In the genomic region with DNA sequence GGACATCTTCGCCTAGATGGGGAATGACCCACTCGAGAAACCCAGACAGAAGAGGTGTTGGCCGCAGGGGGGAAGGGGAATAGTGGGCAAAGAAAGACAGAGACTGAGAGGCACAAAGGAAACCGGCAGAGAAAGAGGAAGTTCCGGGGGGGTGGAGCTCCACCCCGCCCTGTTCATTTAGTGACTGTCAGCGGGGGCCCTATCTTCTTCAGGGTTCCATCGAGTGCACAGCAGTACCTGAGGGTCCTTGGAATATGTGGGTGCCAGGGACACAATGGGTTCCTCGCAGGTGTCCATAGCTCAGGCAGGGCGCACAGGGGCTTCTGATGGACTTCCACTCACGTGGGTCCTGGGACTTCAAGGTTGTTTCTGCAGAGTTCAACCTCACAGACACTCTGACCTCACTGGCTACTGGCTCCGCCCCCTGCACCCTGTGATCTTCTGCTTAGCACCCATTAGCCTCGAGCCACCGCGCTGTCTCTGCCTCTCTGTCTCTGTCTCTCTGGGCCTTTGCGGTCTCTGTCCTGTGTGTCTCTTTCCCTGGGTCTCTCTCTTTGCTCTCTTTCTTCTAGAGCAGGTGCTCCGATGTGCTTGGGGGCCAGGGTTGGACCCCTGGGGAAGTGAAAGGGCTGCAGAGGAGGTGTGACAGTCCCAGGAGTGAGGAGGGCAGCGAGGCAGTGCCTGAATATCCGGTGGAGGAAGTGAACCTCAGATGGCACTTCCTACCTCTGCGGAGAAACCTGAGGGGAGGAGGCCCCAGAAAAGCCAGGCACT, we compare ENCODE assay signal across 8 mouse cellular contexts. TPM values are rescaled to one million over a fixed set of nuclear protein-coding genes. Genes with fewer than 3 reads are reported as not detected.
A peak's percentile ranks its signal among the peaks of the same experiment; 100 is the strongest.
DNase-seq lines count a peak whose midpoint lies in the region; ATAC-seq and TF ChIP-seq lines count a peak whose summit lies in the region.

Gene Cd37, minus strand, starts transcription at position 393 of the 774 bp plus-strand sequence.

- peak within 1 kb of the TSS; percentile 41 for H3K4me3 ChIP-seq in brown adipose tissue, adult 24 weeks (ENCODE audit: insufficient read depth, low read depth, low read length)
- H3K4me3 ChIP-seq in liver, embryonic 11.5 days (ENCODE audit: low read depth, low read length), result peak within 1 kb of the TSS; percentile 45
- H3K4me3 ChIP-seq in spleen, adult 2 months (ENCODE audit: extremely low read depth, insufficient read depth, insufficient read length), result peak within 1 kb of the TSS; percentile 76
- H3K4me3 ChIP-seq in hindbrain, embryonic 16.5 days (ENCODE audit: low read length), result no peak within 1 kb of the TSS
- H3K4me3 ChIP-seq in hindbrain, embryonic 11.5 days (ENCODE audit: low read depth, low read length), result no peak within 1 kb of the TSS
- H3K4me3 ChIP-seq in forebrain, embryonic 12.5 days (replicated peaks), result no peak within 1 kb of the TSS

- H3K4me2 ChIP-seq in liver, embryonic 11.5 days, result peak within 1 kb of the TSS; percentile 72
- no peak within 1 kb of the TSS for H3K4me2 ChIP-seq in hindbrain, embryonic 16.5 days (ENCODE audit: low read length)
- H3K4me2 ChIP-seq in hindbrain, embryonic 11.5 days (replicated peaks; ENCODE audit: low read depth, low read length), result no peak within 1 kb of the TSS
- no peak within 1 kb of the TSS for H3K4me2 ChIP-seq in forebrain, embryonic 12.5 days

- no peaks in the 10 kb centered on the region for H3K36me3 ChIP-seq in liver, embryonic 11.5 days (ENCODE audit: control insufficient read depth, insufficient read depth, low read length)
- peaks cover 26% of the 10 kb centered on the region for H3K36me3 ChIP-seq in spleen, adult 2 months (ENCODE audit: control insufficient read depth, insufficient read depth, low read length)
- no peaks in the 10 kb centered on the region for H3K36me3 ChIP-seq in hindbrain, embryonic 16.5 days (ENCODE audit: control insufficient read depth, insufficient read depth, low read length)
- no peaks in the 10 kb centered on the region for H3K36me3 ChIP-seq in hindbrain, embryonic 11.5 days (ENCODE audit: control insufficient read depth, insufficient read depth, low read length)
- no peaks in the 10 kb centered on the region for H3K36me3 ChIP-seq in forebrain, embryonic 12.5 days (replicated peaks)

- TF ChIP-seq POLR2A in spleen, adult 2 months (IDR thresholded peaks at IDR 0.05; ENCODE audit: low read depth, low read length), result peak; percentile 66

- no peak for TF ChIP-seq CTCF in spleen, adult 2 months (IDR thresholded peaks at IDR 0.05; ENCODE audit: extremely low read depth, insufficient read depth, insufficient read length, insufficient replicate concordance)

- peaks cover 9% of the 10 kb centered on the region for H3K27me3 ChIP-seq in liver, embryonic 11.5 days (replicated peaks; ENCODE audit: control insufficient read depth, insufficient read depth, low read length)
- no peaks in the 10 kb centered on the region for H3K27me3 ChIP-seq in spleen, adult 2 months (ENCODE audit: control insufficient read depth, insufficient read depth, low read length)
- peaks cover 5% of the 10 kb centered on the region for H3K27me3 ChIP-seq in hindbrain, embryonic 16.5 days (replicated peaks; ENCODE audit: control insufficient read depth, insufficient read depth, low read length)
- peaks cover 8% of the 10 kb centered on the region for H3K27me3 ChIP-seq in hindbrain, embryonic 11.5 days (ENCODE audit: control insufficient read depth, insufficient read depth, low read length)
- H3K27me3 ChIP-seq in forebrain, embryonic 12.5 days, result peaks cover 66% of the 10 kb centered on the region

- peak; percentile 78 for ATAC-seq in liver, embryonic 11.5 days (replicated peaks; ENCODE audit: low FRiP score)
- no peak for ATAC-seq in hindbrain, embryonic 16.5 days
- no peak for ATAC-seq in hindbrain, embryonic 11.5 days (ENCODE audit: low FRiP score)
- ATAC-seq in forebrain, embryonic 12.5 days (ENCODE audit: low FRiP score), result no peak

- 22% methylated on average over 20 of the region's 20 CpGs for WGBS in liver, embryonic 11.5 days
- WGBS in spleen, adult 2 months, result 4% methylated on average over 20 of the region's 20 CpGs
- WGBS in hindbrain, embryonic 16.5 days, result 40% methylated on average over 20 of the region's 20 CpGs
- WGBS in hindbrain, embryonic 11.5 days, result 38% methylated on average over 20 of the region's 20 CpGs
- WGBS in forebrain, embryonic 12.5 days, result 37% methylated on average over 20 of the region's 20 CpGs

- DNase-seq in ES-CJ7 (ENCODE audit: low read depth, low spot score), result peak; percentile 75
- DNase-seq in liver, embryonic 11.5 days (ENCODE audit: low spot score), result peak; percentile 68
- peak; percentile 76 to 82 for DNase-seq in spleen, adult 2 months (ENCODE audit: low read depth in 1 of 2, low spot score in 2 of 2)
- no peak for DNase-seq in ovary, postnatal 36 days (ENCODE audit: low spot score)
- DNase-seq in hindbrain, embryonic 11.5 days (ENCODE audit: low spot score), result no peak

- H3K4me1 ChIP-seq in brown adipose tissue, adult 24 weeks (ENCODE audit: control insufficient read depth, insufficient read depth, insufficient read length, low read length), result peaks cover 13% of the 10 kb centered on the region
- H3K4me1 ChIP-seq in liver, embryonic 11.5 days (replicated peaks; ENCODE audit: control insufficient read depth, insufficient read depth, low read length), result peaks cover 23% of the 10 kb centered on the region
- H3K4me1 ChIP-seq in spleen, adult 2 months (ENCODE audit: control insufficient read depth, insufficient read depth, insufficient read length), result peaks cover 46% of the 10 kb centered on the region
- H3K4me1 ChIP-seq in hindbrain, embryonic 16.5 days (ENCODE audit: control insufficient read depth, insufficient read depth, low read depth, low read length), result peaks cover 12% of the 10 kb centered on the region
- H3K4me1 ChIP-seq in hindbrain, embryonic 11.5 days (replicated peaks; ENCODE audit: control insufficient read depth, insufficient read depth, low read length), result peaks cover 4% of the 10 kb centered on the region
- H3K4me1 ChIP-seq in forebrain, embryonic 12.5 days, result peaks cover 31% of the 10 kb centered on the region

- H3K9me3 ChIP-seq in liver, embryonic 11.5 days (ENCODE audit: control insufficient read depth, low read length), result no peaks in the 10 kb centered on the region
- H3K9me3 ChIP-seq in hindbrain, embryonic 16.5 days (ENCODE audit: control insufficient read depth, low read length), result no peaks in the 10 kb centered on the region
- no peaks in the 10 kb centered on the region for H3K9me3 ChIP-seq in hindbrain, embryonic 11.5 days (ENCODE audit: control insufficient read depth, low read length)
- no peaks in the 10 kb centered on the region for H3K9me3 ChIP-seq in forebrain, embryonic 12.5 days

- peak within 1 kb of the TSS; percentile 54 for H3K9ac ChIP-seq in liver, embryonic 11.5 days (ENCODE audit: low read depth, low read length)
- no peak within 1 kb of the TSS for H3K9ac ChIP-seq in hindbrain, embryonic 16.5 days (ENCODE audit: low read depth, low read length)
- no peak within 1 kb of the TSS for H3K9ac ChIP-seq in hindbrain, embryonic 11.5 days (ENCODE audit: low read depth, low read length)
- no peak within 1 kb of the TSS; the same call in 1 of the 2 replicates for H3K9ac ChIP-seq in forebrain, embryonic 12.5 days

- H3K27ac ChIP-seq in brown adipose tissue, adult 24 weeks (replicated peaks; ENCODE audit: low read depth, low read length), result peak within 1 kb of the TSS; percentile 55
- peak within 1 kb of the TSS; percentile 46; the same call in 1 of the 2 replicates for H3K27ac ChIP-seq in liver, embryonic 11.5 days (ENCODE audit: low read depth, low read length)
- H3K27ac ChIP-seq in spleen, adult 2 months (ENCODE audit: insufficient read depth, low read length), result peak within 1 kb of the TSS; percentile 98
- H3K27ac ChIP-seq in hindbrain, embryonic 16.5 days (ENCODE audit: low read depth, low read length), result no peak within 1 kb of the TSS
- H3K27ac ChIP-seq in hindbrain, embryonic 11.5 days (ENCODE audit: low read depth, low read length), result no peak within 1 kb of the TSS
- no peak within 1 kb of the TSS for H3K27ac ChIP-seq in forebrain, embryonic 12.5 days

RNA-seq across cellular contexts. Expression of gene Cd37, which starts in this region (rescaled TPM):
- 4.1 and 4.5 TPM in 2 replicates for polyA plus RNA-seq in brown adipose tissue, adult 24 weeks (2012; ENCODE audit: insufficient read depth, insufficient read length, missing spikeins)
- 14.4 and 19.5 TPM in 2 replicates for polyA plus RNA-seq in liver, embryonic 11.5 days (2014; fragmentation: Nextera tagmentation; extraction: Ambion mirVana)
- 1,116 and 1,582 TPM in 2 replicates for polyA plus RNA-seq in spleen, adult 2 months (2012; rRNA removed)
- polyA plus RNA-seq in hindbrain, embryonic 16.5 days (2015; fragmentation: Nextera tagmentation; extraction: Ambion mirVana), result 1.3 and 1.4 TPM in 2 replicates
- polyA plus RNA-seq in hindbrain, embryonic 11.5 days (2014; fragmentation: Nextera tagmentation; extraction: Ambion mirVana), result 1.1 and 2.5 TPM in 2 replicates
- polyA plus RNA-seq in forebrain, embryonic 12.5 days (2016; fragmentation: Nextera tagmentation; extraction: Ambion mirVana), result 1.2 and 1.3 TPM in 2 replicates

Comparison
In these comparisons a context has a peak if more than half of its experiments do, and no peak if none do; other contexts are left out.
1. RNA of gene Cd37 (polyA plus RNA-seq): 1,116 to 1,582 TPM in spleen, adult 2 months; 14.4 to 19.5 TPM in liver, embryonic 11.5 days, 4.1 to 4.5 TPM in brown adipose tissue, adult 24 weeks, 1.3 to 1.4 TPM in hindbrain, embryonic 16.5 days, 1.2 to 1.3 TPM in forebrain, embryonic 12.5 days and 1.1 to 2.5 TPM in hindbrain, embryonic 11.5 days; every median in the first group is over 10 times any median in the second.
2. DNase-seq: peak in ES-CJ7 (single experiment), liver, embryonic 11.5 days (single experiment) and spleen, adult 2 months (2 of 2); none in ovary, postnatal 36 days (single experiment) and hindbrain, embryonic 11.5 days (single experiment).
3. H3K27ac ChIP-seq: peak in brown adipose tissue, adult 24 weeks (single experiment), liver, embryonic 11.5 days (single experiment) and spleen, adult 2 months (single experiment); none in hindbrain, embryonic 16.5 days (single experiment), hindbrain, embryonic 11.5 days (single experiment) and forebrain, embryonic 12.5 days (single experiment).
4. H3K4me3 ChIP-seq: peak in brown adipose tissue, adult 24 weeks (single experiment), liver, embryonic 11.5 days (single experiment) and spleen, adult 2 months (single experiment); none in hindbrain, embryonic 16.5 days (single experiment), hindbrain, embryonic 11.5 days (single experiment) and forebrain, embryonic 12.5 days (single experiment).